Mouse (Mus musculus): ENCODE measurements around the gene Tmem108.

- TF ChIP-seq CTCF (IDR thresholded peaks at IDR 0.05; ENCODE audit: low read depth): no peak
- TF ChIP-seq EP300 (IDR thresholded peaks at IDR 0.05; ENCODE audit: low read depth): no peak
Observed at GRCm38 (mm10) chr9:103652127-103652882, 109.3 kb downstream of the Tmem108 start.

Measured in liver, postnatal 0 days (tissue).